Mouse (Mus musculus): ENCODE results near the gene Twistnb. TPM values are rescaled to one million over a fixed set of nuclear protein-coding genes. Genes with fewer than 3 reads are reported as not detected.

Gene Twistnb
- 10 to 100 TPM; 10.1 to 12.2 (median 11.0) TPM for total RNA-seq (2022)

GRCm38 (mm10) chr12:33429387-33430160 lies at the start of gene Twistnb:
Gene Twistnb (plus strand): TSS chr12:33429635.
- peak; percentile 92 to 94 for DNase-seq (ENCODE audit: low spot score in 2 of 2)

- peak; percentile 45 to 54 for DNase-seq (ENCODE audit: low spot score in 2 of 2)
Measured at GRCm38 (mm10) chr12:33388842-33389241, 40.6 kb upstream of the Twistnb start.

GRCm38 (mm10) chr12:33390844-33391560 lies 38.4 kb upstream of the Twistnb start:
- no peak for DNase-seq (ENCODE audit: low spot score in 2 of 2)

- DNase-seq (ENCODE audit: low spot score in 2 of 2) = no peak
Measured at GRCm38 (mm10) chr12:33394804-33395623, 34.4 kb upstream of the Twistnb start, which contains the start of gene Efcab10. Gene Efcab10 (plus strand): TSS chr12:33394854.

GRCm38 (mm10) chr12:33403265-33403693 lies 26.2 kb upstream of the Twistnb start:
- no peak for DNase-seq (ENCODE audit: low spot score in 2 of 2)

GRCm38 (mm10) chr12:33404996-33405395 lies 24.4 kb upstream of the Twistnb start:
- DNase-seq (ENCODE audit: low spot score in 2 of 2) = no peak

GRCm38 (mm10) chr12:33405398-33406026 lies 23.9 kb upstream of the Twistnb start:
- no peak for DNase-seq (ENCODE audit: low spot score in 2 of 2)

GRCm38 (mm10) chr12:33411580-33412151 lies 17.8 kb upstream of the Twistnb start:
- no peak for DNase-seq (ENCODE audit: low spot score in 2 of 2)

GRCm38 (mm10) chr12:33424329-33424728 lies 5.1 kb upstream of the Twistnb start:
- DNase-seq (ENCODE audit: low spot score in 2 of 2) = no peak

- DNase-seq (ENCODE audit: low spot score in 2 of 2) = no peak
Measured at GRCm38 (mm10) chr12:33427293-33427692, 2.1 kb upstream of the Twistnb start.

GRCm38 (mm10) chr12:33427726-33428125 lies 1.7 kb upstream of the Twistnb start:
- DNase-seq (ENCODE audit: low spot score in 2 of 2) = no peak

- DNase-seq (ENCODE audit: low spot score in 2 of 2) = no peak
Measured at GRCm38 (mm10) chr12:33433812-33434211, 4.4 kb downstream of the Twistnb start.

- DNase-seq (ENCODE audit: low spot score in 2 of 2) = no peak
Measured at GRCm38 (mm10) chr12:33434758-33435157, 5.3 kb downstream of the Twistnb start.

- DNase-seq (ENCODE audit: low spot score in 2 of 2) = no peak
Measured at GRCm38 (mm10) chr12:33455418-33455817, 26.0 kb downstream of the Twistnb start.

- DNase-seq (ENCODE audit: low spot score in 2 of 2) = no peak
Measured at GRCm38 (mm10) chr12:33456242-33456641, 26.8 kb downstream of the Twistnb start.

- no peak for DNase-seq (ENCODE audit: low spot score in 2 of 2)
Measured at GRCm38 (mm10) chr12:33480975-33481374, 51.5 kb downstream of the Twistnb start.

GRCm38 (mm10) chr12:33482931-33483330 lies 53.5 kb downstream of the Twistnb start:
- DNase-seq (ENCODE audit: low spot score in 2 of 2) = no peak
